Mouse (Mus musculus): ENCODE measurements around the gene E2f1. TPM values are rescaled to one million over a fixed set of nuclear protein-coding genes. Genes with fewer than 3 reads are reported as not detected.

Gene E2f1
- polyA plus RNA-seq, 1 experiment from 2014 or later: 9.6 TPM

- no peak overlapping the region for H3K27ac ChIP-seq
- DNase-seq (ENCODE audit: low spot score): no peak
- TF ChIP-seq CTCF (IDR thresholded peaks at IDR 0.05; ENCODE audit: low read depth): no peak
- H3K36me3 ChIP-seq (ENCODE audit: insufficient read depth, low read length): no peaks in the 10 kb centered on the region
- no peak overlapping the region for H3K9ac ChIP-seq (ENCODE audit: low read depth, low read length)
- no peak for ATAC-seq (replicated peaks; ENCODE audit: low FRiP score, low read depth)
- peaks cover under 1% of the 10 kb centered on the region; the same call in 1 of the 2 replicates for H3K4me1 ChIP-seq (replicated peaks; ENCODE audit: insufficient read depth, low read length)
- H3K4me3 ChIP-seq (replicated peaks; ENCODE audit: low read depth, low read length): no peak overlapping the region
- no peaks in the 10 kb centered on the region for H3K9me3 ChIP-seq (replicated peaks; ENCODE audit: low read length)
- no peak overlapping the region for H3K4me2 ChIP-seq (ENCODE audit: low read length)
- H3K27me3 ChIP-seq (ENCODE audit: insufficient read depth, low read length): no peaks in the 10 kb centered on the region
- 47% methylated on average over 7 of the region's 7 CpGs for WGBS
Measured at GRCm38 (mm10) chr2:154574271-154574670, 4.6 kb upstream of the E2f1 start.

- Histone ChIP-seq H3K27ac (no peak overlapping the region), H3K9me3 (replicated peaks; ENCODE audit: low read length) (no peaks in the 10 kb centered on the region), H3K36me3 (ENCODE audit: insufficient read depth, low read length) (no peaks in the 10 kb centered on the region), H3K4me1 (replicated peaks; ENCODE audit: insufficient read depth, low read length) (peaks cover 12% of the 10 kb centered on the region), H3K4me2 (ENCODE audit: low read length) (no peak overlapping the region), H3K27me3 (ENCODE audit: insufficient read depth, low read length) (no peaks in the 10 kb centered on the region), H3K9ac (ENCODE audit: low read depth, low read length) (no peak overlapping the region), H3K4me3 (replicated peaks; ENCODE audit: low read depth, low read length) (no peak overlapping the region)
- WGBS: 84% methylated on average over 3 of the region's 3 CpGs
- no peak for DNase-seq (ENCODE audit: low spot score)
- no peak for TF ChIP-seq CTCF (IDR thresholded peaks at IDR 0.05; ENCODE audit: low read depth)
- ATAC-seq (replicated peaks; ENCODE audit: low FRiP score, low read depth): no peak
Measured at GRCm38 (mm10) chr2:154572996-154573395, 3.3 kb upstream of the E2f1 start.

GRCm38 (mm10) chr2:154571976-154572375 is 2.3 kb upstream of the E2f1 start:
- ATAC-seq (replicated peaks; ENCODE audit: low FRiP score, low read depth) (no peak), DNase-seq (ENCODE audit: low spot score) (no peak)
- no peak overlapping the region for H3K9ac ChIP-seq (ENCODE audit: low read depth, low read length)
- WGBS: 74% methylated on average over 8 of the region's 8 CpGs
- TF ChIP-seq CTCF (IDR thresholded peaks at IDR 0.05; ENCODE audit: low read depth): no peak
- no peaks in the 10 kb centered on the region for H3K36me3 ChIP-seq (ENCODE audit: insufficient read depth, low read length)
- H3K4me3 ChIP-seq (replicated peaks; ENCODE audit: low read depth, low read length): no peak overlapping the region
- no peaks in the 10 kb centered on the region for H3K27me3 ChIP-seq (ENCODE audit: insufficient read depth, low read length)
- no peak overlapping the region for H3K27ac ChIP-seq
- no peak overlapping the region for H3K4me2 ChIP-seq (ENCODE audit: low read length)
- H3K4me1 ChIP-seq (replicated peaks; ENCODE audit: insufficient read depth, low read length): peaks cover 17% of the 10 kb centered on the region
- H3K9me3 ChIP-seq (replicated peaks; ENCODE audit: low read length): no peaks in the 10 kb centered on the region

- no peak for DNase-seq (ENCODE audit: low spot score)
- no peak overlapping the region for H3K9ac ChIP-seq (ENCODE audit: low read depth, low read length)
- no peak for ATAC-seq (replicated peaks; ENCODE audit: low FRiP score, low read depth)
- no peak overlapping the region for H3K27ac ChIP-seq
- H3K9me3 ChIP-seq (replicated peaks; ENCODE audit: low read length): no peaks in the 10 kb centered on the region
- H3K4me3 ChIP-seq (replicated peaks; ENCODE audit: low read depth, low read length): no peak overlapping the region
- H3K36me3 ChIP-seq (ENCODE audit: insufficient read depth, low read length): no peaks in the 10 kb centered on the region
- H3K27me3 ChIP-seq (ENCODE audit: insufficient read depth, low read length): no peaks in the 10 kb centered on the region
- TF ChIP-seq CTCF (IDR thresholded peaks at IDR 0.05; ENCODE audit: low read depth): no peak
- H3K4me1 ChIP-seq (replicated peaks; ENCODE audit: insufficient read depth, low read length): peaks cover 17% of the 10 kb centered on the region
- 85% methylated on average over 4 of the region's 4 CpGs for WGBS
- no peak overlapping the region for H3K4me2 ChIP-seq (ENCODE audit: low read length)
Measured at GRCm38 (mm10) chr2:154571266-154571665, 1.6 kb upstream of the E2f1 start.

- TF ChIP-seq CTCF (IDR thresholded peaks at IDR 0.05; ENCODE audit: low read depth): no peak
- Histone ChIP-seq H3K27ac (no peak overlapping the region), H3K4me1 (replicated peaks; ENCODE audit: insufficient read depth, low read length) (peaks cover 17% of the 10 kb centered on the region), H3K4me2 (ENCODE audit: low read length) (peak overlapping the region; percentile 91), H3K27me3 (ENCODE audit: insufficient read depth, low read length) (no peaks in the 10 kb centered on the region), H3K9ac (ENCODE audit: low read depth, low read length) (no peak overlapping the region), H3K4me3 (replicated peaks; ENCODE audit: low read depth, low read length) (no peak overlapping the region), H3K9me3 (replicated peaks; ENCODE audit: low read length) (no peaks in the 10 kb centered on the region), H3K36me3 (ENCODE audit: insufficient read depth, low read length) (no peaks in the 10 kb centered on the region)
- ATAC-seq (replicated peaks; ENCODE audit: low FRiP score, low read depth) (no peak), DNase-seq (ENCODE audit: low spot score) (no peak)
- WGBS: 63% methylated on average over 4 of the region's 4 CpGs
Measured at GRCm38 (mm10) chr2:154570666-154571065, 974 bp upstream of the E2f1 start.

- peak overlapping the region; percentile 77 for H3K9ac ChIP-seq (ENCODE audit: low read depth, low read length)
- under 1% methylated on average over 50 of the region's 70 CpGs for WGBS
Measured at GRCm38 (mm10) chr2:154569071-154569748, 482 bp downstream of the E2f1 start.

More at GRCm38 (mm10) chr2:154569071-154569748, 482 bp downstream of the E2f1 start:
- Histone ChIP-seq H3K9me3 (replicated peaks; ENCODE audit: low read length) (no peaks in the 10 kb centered on the region), H3K27ac (peak overlapping the region; percentile 77), H3K4me1 (replicated peaks; ENCODE audit: insufficient read depth, low read length) (peaks cover 17% of the 10 kb centered on the region), H3K4me2 (ENCODE audit: low read length) (peak overlapping the region; percentile 91), H3K27me3 (ENCODE audit: insufficient read depth, low read length) (no peaks in the 10 kb centered on the region), H3K4me3 (replicated peaks; ENCODE audit: low read depth, low read length) (peak overlapping the region; percentile 84), H3K36me3 (ENCODE audit: insufficient read depth, low read length) (no peaks in the 10 kb centered on the region)
- peak; percentile 68 for ATAC-seq (replicated peaks; ENCODE audit: low FRiP score, low read depth)
- peak; percentile 58 for DNase-seq (ENCODE audit: low spot score)
- TF ChIP-seq CTCF (IDR thresholded peaks at IDR 0.05; ENCODE audit: low read depth): no peak

All from kidney, postnatal 0 days (tissue).